Mouse (Mus musculus) hindbrain, embryonic 10.5 days (tissue): ENCODE data around the gene Ntng2. TPM values are rescaled to one million over a fixed set of nuclear protein-coding genes. Genes with fewer than 3 reads are reported as not detected.

ENCODE experiments used
- DNase-seq: peaks from one replicate; pipeline ENCODE4 v3.0.0-alpha.2; 2017; ENCODE audit warnings: low spot score
- H3K27ac ChIP-seq: fragments of 300-500 bp; sonication (generic); 2 replicates; pipeline ENCODE4 v1.5.1; 2016; ENCODE audit warnings: mild to moderate bottlenecking, moderate library complexity
- H3K27me3 ChIP-seq: fragments of 300-500 bp; sonication (generic); 2 replicates; pipeline ENCODE4 v1.6.1; 2016; ENCODE audit warnings: mild to moderate bottlenecking; ENCODE audit not compliant: poor library complexity, insufficient read depth, severe bottlenecking
- H3K36me3 ChIP-seq: fragments of 300-500 bp; sonication (generic); 2 replicates; pipeline ENCODE4 v1.6.1; 2016; ENCODE audit warnings: mild to moderate bottlenecking, moderate library complexity
- H3K4me1 ChIP-seq: fragments of 300-500 bp; sonication (generic); replicated peaks from 2 replicates; pipeline ENCODE4 v1.6.1; 2016; ENCODE audit warnings: mild to moderate bottlenecking
- H3K4me3 ChIP-seq: fragments of 300-500 bp; sonication (generic); 2 replicates; pipeline ENCODE4 v1.5.1; 2016; ENCODE audit warnings: mild to moderate bottlenecking, moderate library complexity
- H3K9me3 ChIP-seq: fragments of 300-500 bp; sonication (generic); 2 replicates; pipeline ENCODE4 v1.6.1; 2016; ENCODE audit warnings: mild to moderate bottlenecking, moderate library complexity
- WGBS: fragments of 180-500 bp; shearing (Covaris S2); methylation state at CpG from one replicate; pipeline ENCODE4 v1.1.7; 2016; 5-methylcytosine and 5-hydroxymethylcytosine counted together
- polyA plus RNA-seq: library from polyadenylated mRNA; unstranded; fragments of >200 nt; fragmentation: Nextera tagmentation; extraction: Ambion mirVana; gene quantifications from 2 replicates; pipeline ENCODE4 v1.2.1, GENCODE M21; 2016

Ntng2 gene
- polyA plus RNA-seq, 1 experiment from 2014 or later, result 1.4 TPM

DNA sequence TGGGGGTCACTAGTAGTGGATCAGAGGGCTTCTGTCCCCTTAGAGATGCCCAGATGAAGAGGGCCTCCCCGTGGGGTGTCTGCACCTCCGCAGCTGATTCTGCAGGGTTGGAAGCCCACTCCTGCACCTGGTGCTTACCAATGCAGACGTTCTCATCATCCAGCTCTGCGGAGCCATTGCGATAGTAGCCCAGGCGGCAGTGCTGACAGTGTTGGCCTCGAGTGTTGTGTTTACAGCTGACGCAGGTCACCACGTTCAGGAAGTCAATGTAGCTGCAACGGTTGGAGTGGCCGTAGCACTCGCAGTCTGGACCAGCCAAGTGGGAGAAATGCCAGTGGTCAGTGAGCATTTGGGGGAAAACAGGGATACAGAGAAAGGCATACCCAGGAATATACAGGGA, 56.0 kb downstream of the Ntng2 start:
- peaks cover 54% of the 10 kb centered on the region for H3K27me3 ChIP-seq
- no peak overlapping the region for H3K4me3 ChIP-seq
- H3K27ac ChIP-seq, result no peak overlapping the region
- H3K9me3 ChIP-seq, result no peaks in the 10 kb centered on the region
- 71% methylated on average over 12 of the region's 12 CpGs for WGBS
- H3K4me1 ChIP-seq, result peaks cover 50% of the 10 kb centered on the region
- no peaks in the 10 kb centered on the region for H3K36me3 ChIP-seq
- DNase-seq, result no peak

DNA sequence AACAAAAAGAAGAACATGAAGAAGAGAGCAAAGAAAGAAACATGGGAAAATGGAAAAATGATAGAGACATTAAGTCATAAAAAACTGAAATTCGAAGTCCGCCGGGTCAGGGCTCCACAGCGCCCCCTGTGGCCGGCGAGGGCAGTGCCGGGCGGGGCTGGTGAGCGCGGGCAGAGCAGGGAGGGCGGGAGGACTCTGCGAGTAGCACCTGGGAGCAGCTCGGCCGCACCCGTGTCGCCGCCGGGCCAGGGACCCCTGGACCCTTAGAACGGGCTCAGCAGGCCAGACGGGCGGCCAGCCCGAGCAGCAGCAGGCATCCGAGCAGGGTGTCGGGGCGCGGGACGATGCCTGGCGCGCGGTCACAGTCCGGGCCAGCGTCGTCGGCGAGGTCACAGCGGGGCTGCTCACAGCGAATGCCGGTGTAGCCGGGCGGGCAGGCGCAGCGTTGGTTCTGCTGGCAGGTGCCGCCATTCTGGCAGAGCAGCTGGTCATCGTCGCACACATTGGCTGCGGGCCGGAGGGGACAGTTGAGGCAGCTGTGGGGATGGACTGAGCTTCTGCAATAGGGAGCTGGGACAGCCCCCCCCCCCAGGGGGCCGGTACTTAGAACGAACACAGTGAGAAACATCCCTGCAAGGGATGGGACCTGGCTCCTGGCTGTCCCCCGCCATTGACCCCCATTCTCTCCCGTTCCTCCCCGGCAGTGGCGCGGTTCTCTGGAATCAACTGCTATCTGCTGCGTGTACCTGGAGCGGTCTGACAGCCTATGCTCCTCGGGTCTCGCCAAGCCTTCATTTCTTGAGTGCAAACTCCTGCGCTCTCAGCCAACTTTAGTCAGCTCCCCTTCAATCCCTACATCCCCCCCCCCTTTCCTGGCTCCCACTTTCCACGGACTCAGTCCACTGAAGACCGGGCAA, 58.0 kb downstream of the Ntng2 start:
- peaks cover 53% of the 10 kb centered on the region for H3K4me1 ChIP-seq
- H3K27ac ChIP-seq, result peak overlapping the region; percentile 60
- peak; percentile 85 for DNase-seq
- WGBS, result 1% methylated on average over 61 of the region's 61 CpGs
- H3K36me3 ChIP-seq, result no peaks in the 10 kb centered on the region
- H3K27me3 ChIP-seq, result peaks cover 54% of the 10 kb centered on the region
- H3K4me3 ChIP-seq, result peak overlapping the region; percentile 64
- H3K9me3 ChIP-seq, result no peaks in the 10 kb centered on the region

DNA sequence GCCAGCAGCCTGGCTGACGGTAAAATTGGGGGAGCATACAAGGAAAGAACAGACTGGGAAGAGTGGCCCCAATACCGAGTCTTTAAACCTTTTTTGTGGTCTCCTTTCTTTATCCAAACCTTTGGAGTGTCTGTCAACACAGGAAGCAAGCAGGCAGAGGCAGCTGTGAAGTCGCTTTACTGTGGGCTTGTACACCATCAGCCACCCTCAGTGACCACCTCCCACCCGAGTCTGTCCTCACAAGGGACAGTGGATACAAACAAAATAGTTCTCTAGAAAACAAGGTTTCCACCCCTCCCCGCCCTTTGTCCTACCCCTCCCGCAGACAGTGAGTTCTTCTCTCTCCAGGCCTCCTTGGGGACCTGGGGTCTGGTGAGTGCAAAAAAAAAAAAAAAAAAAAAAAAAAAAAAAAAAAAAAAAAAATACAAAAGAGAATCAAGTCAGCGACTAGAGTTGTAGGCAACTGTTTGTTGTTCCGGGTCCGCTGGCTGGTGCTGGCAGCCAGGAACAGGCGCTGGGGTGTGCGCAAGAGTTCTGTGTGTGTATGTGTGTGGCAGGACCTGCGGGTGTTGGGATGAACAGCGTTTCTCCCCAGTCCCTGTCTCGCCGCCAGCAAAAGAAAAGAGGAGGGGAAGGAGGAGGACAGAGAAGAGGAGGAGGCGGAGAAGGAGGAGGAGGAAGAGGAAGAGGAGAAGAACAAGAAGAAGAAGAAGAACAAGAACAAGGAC, 58.8 kb downstream of the Ntng2 start:
- H3K36me3 ChIP-seq, result no peaks in the 10 kb centered on the region
- peak overlapping the region; percentile 64 for H3K4me3 ChIP-seq
- WGBS, result 13% methylated on average over 16 of the region's 16 CpGs
- DNase-seq, result no peak
- H3K9me3 ChIP-seq, result no peaks in the 10 kb centered on the region
- peaks cover 54% of the 10 kb centered on the region for H3K27me3 ChIP-seq
- peak overlapping the region; percentile 73; the same call in 1 of the 2 replicates for H3K27ac ChIP-seq
- peaks cover 51% of the 10 kb centered on the region for H3K4me1 ChIP-seq

DNA sequence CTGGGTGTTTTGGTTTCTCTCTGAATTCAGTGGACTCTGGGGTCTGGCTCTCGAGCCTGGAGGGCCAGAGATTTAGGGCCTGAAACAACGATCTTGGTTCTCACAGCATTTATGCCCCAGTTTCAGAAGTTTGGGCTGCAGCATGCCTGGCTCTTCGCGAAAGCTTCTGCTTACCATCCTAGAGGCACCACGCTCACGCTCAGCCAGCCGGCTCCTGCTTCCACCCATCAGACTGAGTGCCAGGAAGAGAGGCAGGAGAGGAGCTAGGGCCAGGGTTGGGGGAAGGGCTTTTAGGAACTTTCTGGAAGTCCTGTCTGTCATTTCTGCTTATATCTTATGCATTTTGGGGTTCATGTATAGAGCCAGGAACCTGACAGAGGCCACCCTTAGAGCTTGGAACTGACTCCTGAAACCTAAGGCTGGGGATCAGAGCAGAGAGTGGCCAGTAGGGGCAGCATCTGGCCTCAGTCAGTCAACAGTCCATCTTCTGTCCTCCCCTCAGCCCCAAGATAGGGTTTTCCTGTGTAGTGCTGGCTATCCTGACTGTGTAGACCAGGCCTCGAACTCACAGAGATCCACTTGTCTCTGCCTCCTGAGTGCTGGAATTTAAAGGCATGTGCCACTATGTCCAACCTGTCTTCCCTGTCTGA, 60.1 kb downstream of the Ntng2 start:
- 88% methylated on average over 8 of the region's 8 CpGs for WGBS
- Histone ChIP-seq H3K27ac (peak overlapping the region; percentile 45; the same call in 1 of the 2 replicates), H3K36me3 (no peaks in the 10 kb centered on the region), H3K4me1 (peaks cover 51% of the 10 kb centered on the region), H3K4me3 (no peak overlapping the region), H3K27me3 (peaks cover 41% of the 10 kb centered on the region), H3K9me3 (no peaks in the 10 kb centered on the region)
- peak; percentile 21 for DNase-seq

DNA sequence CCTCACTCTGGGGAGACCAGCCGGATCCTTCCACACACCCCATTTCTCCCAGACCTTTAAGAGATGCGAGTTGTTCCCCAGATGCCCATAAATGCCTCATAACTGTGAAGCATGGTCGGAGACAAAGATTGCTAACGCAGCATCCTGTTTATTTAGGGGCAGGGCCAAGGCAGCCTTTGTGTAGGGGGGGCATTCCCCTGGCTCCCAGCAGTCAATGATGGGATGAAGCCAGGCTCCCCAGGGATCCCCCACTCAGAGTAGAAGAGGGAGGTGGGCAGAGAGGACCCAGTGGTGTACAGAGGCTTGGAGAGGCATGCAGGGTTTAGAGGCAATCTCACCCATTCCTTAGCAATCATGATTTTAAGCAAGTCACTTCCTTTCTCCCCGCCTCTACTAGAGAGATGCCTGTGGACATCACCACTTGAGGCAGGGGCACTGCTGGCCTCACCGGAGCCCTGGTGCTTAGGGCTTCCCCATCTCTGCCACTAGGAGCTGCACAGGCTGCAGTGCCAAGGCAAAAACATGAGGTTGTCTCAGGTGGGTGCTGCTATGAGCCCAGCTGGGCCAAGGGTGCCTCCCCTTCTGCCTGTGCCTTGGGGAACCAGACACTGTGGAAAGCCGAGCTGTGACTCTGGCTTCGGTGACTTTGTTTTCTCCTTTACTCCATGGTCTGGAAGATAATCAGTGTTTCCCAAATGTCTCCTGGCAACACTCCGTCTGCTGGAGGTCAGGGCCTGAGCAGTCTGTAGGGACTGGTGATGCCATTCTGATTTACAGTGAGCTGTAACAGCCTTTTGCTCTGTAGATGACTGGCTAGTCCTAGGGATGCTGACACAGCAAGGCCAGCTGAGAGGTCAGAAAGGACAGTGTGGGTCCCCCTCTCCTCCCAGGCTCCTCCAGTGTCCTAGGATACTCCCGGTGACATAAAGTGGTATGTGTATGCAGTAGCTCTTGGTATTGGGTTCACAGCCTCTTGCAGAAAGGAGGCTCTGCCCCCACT, 61.3 kb downstream of the Ntng2 start:
- Histone ChIP-seq H3K4me1 (peaks cover 53% of the 10 kb centered on the region), H3K4me3 (no peak overlapping the region), H3K9me3 (no peaks in the 10 kb centered on the region), H3K27me3 (peaks cover 31% of the 10 kb centered on the region), H3K27ac (peak overlapping the region; percentile 45), H3K36me3 (no peaks in the 10 kb centered on the region)
- no peak for DNase-seq
- WGBS, result 79% methylated on average over 10 of the region's 10 CpGs

DNA sequence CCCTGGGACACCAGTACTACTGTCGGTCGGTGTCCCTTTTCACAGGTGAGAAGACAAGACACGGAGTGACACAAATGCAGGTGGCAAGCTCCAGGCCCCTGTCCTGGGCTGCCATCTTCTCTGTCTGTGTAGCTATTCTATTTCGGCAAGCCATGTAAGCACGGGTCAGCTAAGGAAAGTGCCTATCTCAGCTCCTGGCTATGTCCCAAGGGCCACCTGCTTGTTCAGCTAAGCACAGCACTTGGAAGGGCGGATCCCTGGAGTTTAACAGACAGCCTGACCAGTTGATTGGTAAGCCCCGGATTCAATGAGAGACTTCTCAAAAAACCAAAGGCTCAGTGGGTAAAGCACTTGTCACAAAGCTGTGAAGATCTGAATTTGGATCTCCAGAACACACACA, 62.4 kb downstream of the Ntng2 start:
- Histone ChIP-seq H3K36me3 (no peaks in the 10 kb centered on the region), H3K27ac (no peak overlapping the region), H3K27me3 (peaks cover 19% of the 10 kb centered on the region), H3K4me3 (no peak overlapping the region), H3K9me3 (no peaks in the 10 kb centered on the region), H3K4me1 (peaks cover 52% of the 10 kb centered on the region)
- DNase-seq, result no peak
- 88% methylated on average over 7 of the region's 7 CpGs for WGBS

DNA sequence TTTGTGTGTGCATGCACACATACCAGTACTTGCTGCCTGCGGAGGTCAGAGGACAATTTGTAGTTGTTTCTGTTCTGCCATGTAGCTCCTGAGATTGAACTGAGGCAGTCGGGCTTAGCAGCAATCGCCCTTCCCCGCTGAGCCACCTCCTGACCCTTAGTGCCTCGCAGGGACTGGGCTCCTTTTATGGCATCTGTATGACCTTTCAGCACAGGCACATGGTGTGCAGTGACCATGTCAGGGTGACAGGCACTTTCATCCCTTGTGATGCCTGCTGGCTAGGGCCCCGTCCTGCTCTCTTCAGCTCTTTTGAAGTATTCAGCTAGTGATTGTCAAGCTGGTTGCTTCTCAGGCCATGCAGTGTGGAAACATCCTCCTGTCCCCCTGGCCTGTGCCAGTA, 66.6 kb downstream of the Ntng2 start:
- WGBS, result 18% methylated on average over 6 of the region's 6 CpGs

DNA sequence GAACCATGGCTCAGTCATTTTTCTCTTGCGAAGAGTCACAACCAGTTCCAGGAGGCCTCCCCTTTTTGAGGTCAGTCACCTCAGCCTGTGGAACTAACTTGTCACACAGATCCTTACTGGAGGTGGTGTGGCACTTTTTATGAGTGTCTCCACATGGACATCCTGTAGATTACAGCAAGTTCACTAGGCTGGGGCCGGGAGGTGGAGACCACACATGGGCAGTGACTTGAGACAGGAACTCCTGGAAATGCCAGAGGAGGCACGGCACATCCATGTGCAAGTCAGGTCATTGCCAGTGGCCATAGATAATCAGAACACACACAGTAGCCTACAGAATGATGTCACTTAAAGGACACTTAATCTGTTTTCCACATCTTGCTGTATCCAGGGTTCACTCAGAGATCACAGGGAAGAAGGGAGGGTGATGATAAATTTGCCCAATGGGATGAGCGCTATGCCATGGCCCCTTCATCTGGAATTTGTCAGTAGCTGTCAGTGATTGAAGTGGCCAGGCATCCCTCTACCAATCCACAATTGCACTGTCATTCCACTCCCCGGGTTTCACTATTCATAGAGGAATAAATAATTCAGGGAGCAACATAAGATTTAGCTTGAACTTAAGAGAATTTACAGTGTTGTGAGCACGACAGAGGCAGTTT, 69.4 kb downstream of the Ntng2 start:
- DNase-seq, result no peak
- 80% methylated on average over 6 of the region's 6 CpGs for WGBS
- peaks cover 11% of the 10 kb centered on the region for H3K4me1 ChIP-seq
- H3K9me3 ChIP-seq, result no peaks in the 10 kb centered on the region
- no peaks in the 10 kb centered on the region for H3K27me3 ChIP-seq
- H3K36me3 ChIP-seq, result peaks cover 38% of the 10 kb centered on the region
- no peak overlapping the region for H3K27ac ChIP-seq
- H3K4me3 ChIP-seq, result no peak overlapping the region

More for the DNA sequence above, 66.6 kb downstream of the Ntng2 start:
- Histone ChIP-seq H3K27me3 (no peaks in the 10 kb centered on the region), H3K27ac (no peak overlapping the region), H3K4me1 (peaks cover 14% of the 10 kb centered on the region), H3K36me3 (peaks cover 10% of the 10 kb centered on the region), H3K9me3 (no peaks in the 10 kb centered on the region), H3K4me3 (no peak overlapping the region)
- peak; percentile 26 for DNase-seq

DNA sequence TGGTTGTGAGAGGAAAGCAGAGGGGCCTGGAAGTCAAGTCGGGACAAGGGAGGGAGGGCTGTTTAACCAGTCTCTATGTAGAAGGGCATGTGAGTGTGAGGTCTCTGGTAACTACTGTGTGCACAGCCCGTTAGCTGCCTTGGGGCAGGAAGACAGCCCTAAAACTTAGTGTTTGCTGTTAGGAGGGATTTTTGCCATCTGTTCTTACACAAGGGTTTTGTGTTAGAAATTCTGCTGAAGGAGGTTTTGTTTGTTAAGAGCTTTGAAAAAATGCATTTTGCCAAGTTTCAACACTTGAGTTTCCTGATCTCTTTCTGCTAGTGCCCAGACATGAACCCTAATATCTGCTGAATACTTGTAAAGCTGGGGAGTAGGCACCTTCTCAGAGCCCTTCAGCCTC, 71.7 kb downstream of the Ntng2 start:
- H3K27ac ChIP-seq, result no peak overlapping the region
- no peak overlapping the region for H3K4me3 ChIP-seq
- peaks cover 3% of the 10 kb centered on the region for H3K4me1 ChIP-seq
- no peak for DNase-seq
- peaks cover 60% of the 10 kb centered on the region for H3K36me3 ChIP-seq
- no peaks in the 10 kb centered on the region for H3K9me3 ChIP-seq
- H3K27me3 ChIP-seq, result no peaks in the 10 kb centered on the region
- WGBS, result 90% methylated on average over 2 of the region's 2 CpGs

DNA sequence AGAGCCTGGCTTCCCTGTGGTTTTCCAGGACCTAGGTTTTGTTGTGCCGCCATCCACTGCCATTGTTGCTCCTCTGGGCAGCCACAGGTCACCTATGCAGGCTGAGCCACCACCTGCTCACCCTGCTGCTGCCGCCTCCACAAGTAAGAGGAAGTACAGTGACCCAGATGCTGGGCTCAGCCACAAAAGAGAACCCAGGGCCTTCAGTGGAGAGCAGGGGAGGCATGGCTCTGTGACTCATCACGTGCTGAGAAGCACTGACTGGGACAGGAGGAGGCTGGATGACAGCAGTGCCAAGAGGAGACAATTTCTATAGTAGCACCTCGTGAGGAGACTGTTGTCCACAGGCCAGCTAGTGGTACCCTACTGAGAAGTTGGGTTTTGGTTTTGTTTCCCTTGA, 73.0 kb downstream of the Ntng2 start:
- no peak for DNase-seq
- Histone ChIP-seq H3K27me3 (no peaks in the 10 kb centered on the region), H3K27ac (no peak overlapping the region), H3K4me1 (no peaks in the 10 kb centered on the region), H3K36me3 (peaks cover 73% of the 10 kb centered on the region), H3K4me3 (no peak overlapping the region), H3K9me3 (no peaks in the 10 kb centered on the region)
- 85% methylated on average over 4 of the region's 4 CpGs for WGBS

DNA sequence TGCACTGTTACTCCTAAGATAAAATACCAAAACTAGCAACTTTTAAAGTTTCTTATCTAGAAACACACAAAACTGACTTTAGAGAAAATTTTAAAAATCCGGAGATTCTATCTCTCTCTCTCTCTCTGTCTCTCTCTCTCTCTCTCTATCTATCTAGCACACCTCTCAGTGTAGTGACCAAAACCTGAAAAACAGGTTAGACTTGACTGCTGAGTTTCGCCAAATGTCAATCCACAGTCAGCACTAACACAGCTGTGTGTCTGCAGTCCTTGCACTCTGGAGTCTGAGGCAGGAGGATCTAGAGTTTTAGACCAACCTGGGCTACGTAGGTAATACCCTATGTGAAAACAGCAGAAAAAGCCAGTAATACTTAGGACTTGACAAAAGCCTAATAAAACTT, 77.9 kb downstream of the Ntng2 start:
- Histone ChIP-seq H3K36me3 (peaks cover 99% of the 10 kb centered on the region), H3K4me3 (no peak overlapping the region), H3K27ac (no peak overlapping the region), H3K27me3 (no peaks in the 10 kb centered on the region), H3K9me3 (no peaks in the 10 kb centered on the region), H3K4me1 (no peaks in the 10 kb centered on the region)
- WGBS, result 87% methylated on average over 3 of the region's 3 CpGs
- no peak for DNase-seq
